Mouse (Mus musculus) heart, embryonic 14.5 days (tissue): Measurements from ENCODE around the gene Hoxc13. TPM values are rescaled to one million over a fixed set of nuclear protein-coding genes. Genes with fewer than 3 reads are reported as not detected.

Experiments used
- microRNA-seq: library from miRNA; unstranded; fragments of <30 nt; microRNA quantifications from one replicate; pipeline ENCODE4, GENCODE M21; 2016
- polyA plus RNA-seq: library from polyadenylated mRNA; unstranded; fragments of >200 nt; fragmentation: Nextera tagmentation; extraction: Ambion mirVana; gene quantifications from 2 replicates; pipeline ENCODE4 v1.2.1, GENCODE M21; 2014

Gene Hoxc13
- polyA plus RNA-seq, 1 experiment from 2014 or later = not detected

Small RNA genes lying within 50 kb of the gene (microRNA-seq; reads per million reads assigned to microRNA genes)
- gene Mir196a-2 = not detected

Other genes with a start within 250 kb of the Hoxc13 start
- 98.6 and 118 TPM in 2 replicates for gene Atp5g2, start 248.8 kb upstream of the Hoxc13 start, polyA plus RNA-seq
- 66.2 and 66.5 TPM in 2 replicates for gene Calcoco1, start 198.9 kb upstream of the Hoxc13 start, polyA plus RNA-seq
- not detected in 2 replicates for gene Hoxc12, start 15.7 kb downstream of the Hoxc13 start, polyA plus RNA-seq
- not detected in 2 replicates for gene Hoxc11, start 33.3 kb downstream of the Hoxc13 start, polyA plus RNA-seq
- not detected in 2 replicates for gene Hoxc10, start 45.7 kb downstream of the Hoxc13 start, polyA plus RNA-seq
- gene Hoxc5, start 46.3 kb downstream of the Hoxc13 start, polyA plus RNA-seq = 0.07 TPM in 1 of 2 replicates, not detected in the other
- gene Hoxc9, start 55.3 kb downstream of the Hoxc13 start, polyA plus RNA-seq = not detected in 2 replicates
- gene Hoxc8, start 69.5 kb downstream of the Hoxc13 start, polyA plus RNA-seq = not detected in 2 replicates
- 0.15 and 0.22 TPM in 2 replicates for gene Hoxc6, start 77.2 kb downstream of the Hoxc13 start, polyA plus RNA-seq
- gene Hoxc4, start 97.8 kb downstream of the Hoxc13 start, polyA plus RNA-seq = 0.30 TPM in 1 of 2 replicates, not detected in the other
- gene Smug1, start 246.0 kb downstream of the Hoxc13 start, polyA plus RNA-seq = 17.8 and 18.6 TPM in 2 replicates